Comparison of ENCODE assay signal across 32 mouse cellular contexts in genomic region chr10:68851153-68851552, GRCm38 (mm10).
"Had no signal": no experiment of that assay in that cellular context is flagged by ENCODE, and none has a peak within 500 bp of the region (broad histone marks: within the 10 kb centered on the region; RNA-seq: fewer than 3 reads in every experiment).

No protein-coding gene starts in this region.

- H3K4me1 ChIP-seq: liver, embryonic 12.5 days; liver, embryonic 13.5 days; liver, embryonic 15.5 days; lung, embryonic 15.5 days; megakaryocyte, embryonic 14.5 days; midbrain, embryonic 12.5 days; midbrain, embryonic 13.5 days; midbrain, embryonic 15.5 days; neural tube, embryonic 12.5 days had no signal

- H3K36me3 ChIP-seq: limb, embryonic 10.5 days; limb, embryonic 12.5 days; limb, embryonic 13.5 days; limb, embryonic 15.5 days; liver, embryonic 12.5 days; liver, embryonic 13.5 days; liver, embryonic 15.5 days; lung, embryonic 15.5 days; midbrain, embryonic 10.5 days; midbrain, embryonic 12.5 days; midbrain, embryonic 13.5 days; midbrain, embryonic 15.5 days; neural tube, embryonic 12.5 days had no signal

- H3K27ac ChIP-seq: limb, embryonic 10.5 days; limb, embryonic 12.5 days; limb, embryonic 13.5 days; limb, embryonic 15.5 days; liver, embryonic 12.5 days; liver, embryonic 13.5 days; liver, embryonic 14.5 days; liver, embryonic 15.5 days; lung, embryonic 15.5 days; macrophage; midbrain, embryonic 10.5 days; midbrain, embryonic 12.5 days; midbrain, embryonic 13.5 days; midbrain, embryonic 15.5 days; neural tube, embryonic 12.5 days had no signal

- H3K4me2 ChIP-seq: limb, embryonic 12.5 days; limb, embryonic 13.5 days; limb, embryonic 15.5 days; liver, embryonic 11.5 days; liver, embryonic 12.5 days; liver, embryonic 13.5 days; liver, embryonic 15.5 days; lung, embryonic 14.5 days; lung, embryonic 15.5 days; midbrain, embryonic 11.5 days; midbrain, embryonic 12.5 days; midbrain, embryonic 13.5 days; midbrain, embryonic 15.5 days; neural tube, embryonic 12.5 days had no signal

- H3K9me3 ChIP-seq: limb, embryonic 10.5 days; limb, embryonic 12.5 days; limb, embryonic 15.5 days; liver, embryonic 12.5 days; liver, embryonic 13.5 days; liver, embryonic 15.5 days; lung, embryonic 15.5 days; midbrain, embryonic 10.5 days; midbrain, embryonic 12.5 days; midbrain, embryonic 13.5 days; midbrain, embryonic 15.5 days; neural tube, embryonic 12.5 days had no signal

- ATAC-seq: liver, embryonic 12.5 days; liver, postnatal 0 days; lung, postnatal 0 days; midbrain, embryonic 13.5 days; midbrain, embryonic 15.5 days; midbrain, embryonic 16.5 days had no signal

- H3K27me3 ChIP-seq: limb, embryonic 12.5 days; limb, embryonic 13.5 days; limb, embryonic 15.5 days; liver, embryonic 12.5 days; liver, embryonic 13.5 days; liver, embryonic 15.5 days; lung, embryonic 15.5 days; megakaryocyte, embryonic 14.5 days; midbrain, embryonic 12.5 days; midbrain, embryonic 13.5 days; midbrain, embryonic 15.5 days; neural tube, embryonic 12.5 days had no signal

- DNase-seq: left cerebral cortex, postnatal 4 days; liver; liver, embryonic 13.5 days; liver, postnatal 0 days; lung, adult 18-20 months; lung, adult 2 months; lung, embryonic 14.5 days; lung, postnatal 10 days; lung, postnatal 14 days; lung, postnatal 36 days; lung, postnatal 4 days; midbrain, embryonic 14.5 days had no signal

- H3K4me3 ChIP-seq: limb, embryonic 10.5 days; limb, embryonic 12.5 days; limb, embryonic 13.5 days; limb, embryonic 15.5 days; liver, embryonic 12.5 days; liver, embryonic 13.5 days; liver, embryonic 15.5 days; lung, embryonic 15.5 days; megakaryocyte, embryonic 14.5 days; midbrain, embryonic 10.5 days; midbrain, embryonic 12.5 days; midbrain, embryonic 13.5 days; midbrain, embryonic 15.5 days; myocyte; neural tube, embryonic 12.5 days had no signal

- H3K9ac ChIP-seq: limb, embryonic 12.5 days; limb, embryonic 13.5 days; limb, embryonic 15.5 days; liver, embryonic 12.5 days; liver, embryonic 13.5 days; liver, embryonic 14.5 days; liver, embryonic 15.5 days; liver, postnatal 0 days; lung, embryonic 14.5 days; lung, embryonic 15.5 days; midbrain, embryonic 12.5 days; midbrain, embryonic 13.5 days; midbrain, embryonic 15.5 days; neural tube, embryonic 12.5 days had no signal
